Mouse (Mus musculus) lung, adult 2 months (tissue): Measurements from ENCODE around the gene Sertad4. TPM values are rescaled to one million over a fixed set of nuclear protein-coding genes. Genes with fewer than 3 reads are reported as not detected.
A peak's percentile ranks its signal among the peaks of the same experiment; 100 is the strongest.

Source experiments
- DNase-seq: peaks from one replicate; pipeline ENCODE4 v3.0.0; 2022
- H3K4me1 ChIP-seq: fragments of 200-500 bp; 2 replicates; pipeline ENCODE4 v1.6.1; 2011; ENCODE audit warnings: low read length; ENCODE audit not compliant: control insufficient read depth, insufficient read depth
- H3K4me3 ChIP-seq: fragments of 200-500 bp; replicated peaks from 2 replicates; pipeline ENCODE3; 2011; ENCODE audit warnings: low read depth, mild to moderate bottlenecking, control low read depth, low read length; ENCODE audit errors: extremely low read depth
- CTCF ChIP-seq: fragments of 200-500 bp; IDR thresholded peaks from 2 replicates; pipeline ENCODE4 v1.5.1; 2011; ENCODE audit warnings: mild to moderate bottlenecking, low read length, control low read depth; ENCODE audit not compliant: insufficient read depth
- POLR2A ChIP-seq: fragments of 200-500 bp; IDR thresholded peaks from 2 replicates; pipeline ENCODE4 v1.6.1; 2011; ENCODE audit warnings: low read depth, mild to moderate bottlenecking, control low read depth, low read length, borderline replicate concordance; ENCODE audit errors: extremely low read depth
- WGBS: fragments of 180-500 bp; shearing (Covaris S2); methylation state at CpG from one replicate; pipeline ENCODE4 v1.1.7; 2018; 5-methylcytosine and 5-hydroxymethylcytosine counted together
- polyA plus RNA-seq: library from polyadenylated mRNA; depleted of rRNA; stranded (reverse); fragments of >200 nt; gene quantifications from 2 replicates; pipeline ENCODE4 v1.2.3, GENCODE M21; 2012

Sertad4 gene
- polyA plus RNA-seq, 1 experiment = 1.7 TPM

DNA sequence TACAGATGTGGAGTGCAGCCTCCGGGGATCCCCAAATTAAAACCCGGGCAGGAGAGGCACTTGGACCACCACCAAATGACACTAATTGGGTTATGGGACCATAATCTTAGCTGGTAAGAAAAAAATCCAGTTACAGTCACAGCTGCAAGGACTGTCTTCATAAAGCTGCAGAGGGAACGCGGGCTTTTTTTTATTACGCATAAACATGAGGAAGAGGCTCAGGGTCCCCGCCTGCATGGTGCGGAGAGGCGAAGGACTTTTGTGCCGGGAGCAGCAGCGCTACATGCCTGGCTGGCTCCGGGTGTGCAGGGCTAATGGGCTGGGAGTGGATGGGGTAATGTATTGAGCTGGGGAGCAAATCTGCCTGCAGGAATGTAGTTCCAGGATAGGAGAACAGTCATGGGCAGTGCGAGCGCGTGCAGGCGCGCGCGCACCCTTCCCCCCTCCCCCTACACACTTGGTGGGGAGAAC is 20.3 kb downstream of the Sertad4 start:
- 18% methylated on average over 18 of the region's 18 CpGs for WGBS
- Histone ChIP-seq H3K4me3 (no peak overlapping the region), H3K4me1 (no peaks in the 10 kb centered on the region; the same call in 1 of the 2 replicates)
- TF ChIP-seq CTCF (no peak), POLR2A (no peak)
- DNase-seq = no peak

DNA sequence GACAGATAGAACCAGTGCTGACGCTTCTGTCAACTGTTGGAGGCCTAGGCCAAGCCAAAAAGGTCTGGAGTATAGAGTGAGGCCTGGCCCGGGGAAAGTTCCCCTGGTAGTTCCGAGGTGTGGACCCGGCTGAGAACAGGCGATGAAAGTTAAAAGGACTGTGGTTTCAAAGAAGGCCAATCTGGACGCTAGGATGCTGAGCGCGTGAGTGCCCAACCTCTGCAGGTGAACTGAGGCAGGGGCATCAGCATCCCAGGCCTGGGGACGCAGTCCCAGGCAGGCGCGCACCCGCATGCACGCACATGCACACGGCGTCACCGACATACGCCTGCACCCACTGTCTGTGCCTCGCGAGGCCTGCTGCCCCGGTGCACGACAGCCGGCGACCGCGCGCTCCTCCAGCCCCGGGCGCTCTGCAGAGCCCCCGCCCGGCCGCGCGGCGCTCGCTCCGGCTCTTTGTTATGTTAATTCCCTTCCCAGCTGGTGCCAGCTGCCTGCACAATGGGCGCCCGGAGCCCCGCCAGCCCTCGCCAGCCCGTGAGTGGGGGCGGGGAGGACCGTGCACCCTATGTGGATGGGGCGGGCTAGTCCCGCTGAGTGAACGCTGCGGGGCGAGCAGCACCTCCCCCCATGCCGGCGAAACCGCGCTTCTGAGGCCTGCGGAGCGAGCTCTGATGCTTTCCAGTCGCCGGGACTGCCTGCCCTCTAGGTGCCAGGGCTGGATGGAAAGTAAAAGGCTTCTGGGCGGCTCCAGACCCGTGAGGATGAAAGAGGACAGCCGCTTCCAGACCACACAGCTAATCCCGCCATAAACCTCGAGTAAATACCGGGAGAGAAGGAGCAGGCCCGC is 21.0 kb downstream of the Sertad4 start:
- H3K4me3 ChIP-seq = peak overlapping the region; percentile 35
- H3K4me1 ChIP-seq = no peaks in the 10 kb centered on the region; the same call in 1 of the 2 replicates
- WGBS = 6% methylated on average over 62 of the region's 63 CpGs
- no peak for DNase-seq
- no peak for TF ChIP-seq POLR2A
- TF ChIP-seq CTCF = no peak

DNA sequence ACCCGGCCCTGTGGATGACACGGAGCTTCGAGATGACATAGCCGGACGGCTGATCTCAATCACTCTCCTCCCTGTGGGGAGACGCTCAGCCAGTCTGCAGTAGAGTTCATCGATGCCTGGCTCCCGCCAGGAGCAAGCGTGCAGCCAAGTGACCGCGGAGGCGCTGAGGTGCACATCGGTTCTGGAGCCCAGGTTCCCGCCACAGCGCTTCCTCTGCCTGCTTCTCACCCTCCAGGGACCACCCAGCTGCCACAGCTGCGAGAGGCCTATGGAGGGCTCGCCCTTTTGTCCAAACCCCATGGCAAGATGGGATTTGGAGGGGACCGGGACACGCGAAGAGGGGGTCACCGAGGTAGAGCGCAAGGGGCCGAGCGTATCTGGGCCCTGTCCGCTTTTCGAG is 22.0 kb downstream of the Sertad4 start:
- DNase-seq = no peak
- TF ChIP-seq CTCF (no peak), POLR2A (no peak)
- H3K4me1 ChIP-seq = no peaks in the 10 kb centered on the region; the same call in 1 of the 2 replicates
- WGBS = 72% methylated on average over 26 of the region's 26 CpGs
- H3K4me3 ChIP-seq = no peak overlapping the region

DNA sequence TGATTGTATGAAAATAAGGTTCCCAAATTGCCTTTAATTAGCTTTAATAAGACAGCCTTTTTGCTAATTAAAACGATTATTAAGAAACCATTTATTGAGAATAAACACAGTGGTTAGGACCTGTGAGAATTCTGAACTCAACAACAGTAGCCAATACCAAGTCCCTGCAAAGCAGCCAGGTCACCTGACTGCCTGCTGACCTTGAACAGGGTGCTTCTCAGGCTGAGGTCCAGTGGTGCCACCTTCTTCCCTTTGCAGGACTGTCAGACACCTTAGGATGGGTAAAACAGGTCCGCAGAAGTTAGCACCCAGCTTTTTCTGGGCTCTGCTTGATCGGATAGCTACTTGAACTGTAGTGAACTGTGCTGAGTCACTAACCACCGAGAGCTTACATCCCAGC is 22.5 kb downstream of the Sertad4 start:
- H3K4me3 ChIP-seq = no peak overlapping the region
- H3K4me1 ChIP-seq = no peaks in the 10 kb centered on the region; the same call in 1 of the 2 replicates
- DNase-seq = no peak
- 68% methylated on average over 4 of the region's 4 CpGs for WGBS
- TF ChIP-seq CTCF (no peak), POLR2A (no peak)

DNA sequence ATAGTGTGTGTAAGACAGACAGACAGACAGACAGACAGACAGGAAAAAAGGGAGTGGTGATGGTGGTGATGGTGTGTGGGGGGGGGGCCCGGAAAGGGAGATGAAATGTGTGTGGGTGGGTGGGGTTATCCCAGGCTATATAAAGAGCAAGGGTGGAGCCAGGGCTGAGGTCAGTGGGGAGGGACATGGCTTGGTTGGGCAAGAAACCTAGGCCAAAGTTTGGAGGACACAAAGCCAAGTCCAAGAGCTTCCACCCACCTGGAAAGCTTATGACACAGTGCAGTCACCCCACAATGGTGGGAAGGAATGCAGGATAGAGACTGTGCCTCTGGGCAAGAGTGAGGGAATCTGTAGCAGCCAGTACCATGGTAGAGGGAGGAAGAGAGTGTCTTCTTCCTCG is 23.2 kb downstream of the Sertad4 start:
- DNase-seq = no peak
- TF ChIP-seq CTCF = no peak
- TF ChIP-seq POLR2A = no peak
- Histone ChIP-seq H3K4me3 (no peak overlapping the region), H3K4me1 (no peaks in the 10 kb centered on the region; the same call in 1 of the 2 replicates)
- 41% methylated on average over 2 of the region's 2 CpGs for WGBS

DNA sequence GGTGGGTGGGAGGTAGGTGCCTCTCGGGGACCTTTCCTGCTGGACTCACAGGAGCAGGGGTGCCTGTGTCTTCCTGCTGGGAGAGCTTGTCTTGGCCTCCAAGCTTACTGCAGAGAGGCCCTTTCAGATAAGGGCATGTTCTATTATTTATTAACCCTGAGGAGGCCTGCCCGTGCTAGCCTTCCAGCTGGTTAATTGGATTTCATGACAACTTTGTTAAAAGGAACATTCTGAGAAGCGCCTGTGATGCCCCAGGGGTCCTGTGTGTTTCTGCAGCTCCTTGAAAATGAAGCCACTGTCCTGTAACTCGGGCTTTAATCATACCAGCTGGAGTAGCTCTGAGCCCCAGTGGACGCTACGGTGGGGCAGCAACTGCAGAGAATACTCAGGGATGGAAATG is 25.1 kb downstream of the Sertad4 start:
- no peak overlapping the region for H3K4me3 ChIP-seq
- TF ChIP-seq CTCF = no peak
- no peak for TF ChIP-seq POLR2A
- H3K4me1 ChIP-seq = no peaks in the 10 kb centered on the region; the same call in 1 of the 2 replicates
- DNase-seq = no peak
- WGBS = 67% methylated on average over 6 of the region's 6 CpGs

DNA sequence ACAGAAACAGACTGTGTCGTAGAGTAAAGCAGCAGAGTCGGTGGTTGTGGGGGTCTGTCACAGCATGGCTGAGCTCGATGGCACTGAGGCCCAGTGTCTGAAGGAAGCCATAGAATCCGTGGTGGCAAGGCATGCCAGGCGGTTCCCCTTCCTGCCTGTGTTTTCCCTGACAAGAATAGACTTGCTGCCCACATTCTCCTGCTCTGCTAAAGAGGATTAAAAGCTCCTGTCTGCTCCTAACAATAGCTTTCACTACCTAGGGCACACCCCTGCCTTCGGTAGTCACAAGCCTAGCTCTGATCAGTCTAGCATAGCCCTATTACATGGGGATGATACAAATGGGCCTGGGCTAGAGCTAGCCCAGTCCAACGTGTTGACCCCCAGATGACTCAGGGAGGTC is 26.6 kb downstream of the Sertad4 start:
- 58% methylated on average over 7 of the region's 7 CpGs for WGBS
- H3K4me3 ChIP-seq = no peak overlapping the region

DNA sequence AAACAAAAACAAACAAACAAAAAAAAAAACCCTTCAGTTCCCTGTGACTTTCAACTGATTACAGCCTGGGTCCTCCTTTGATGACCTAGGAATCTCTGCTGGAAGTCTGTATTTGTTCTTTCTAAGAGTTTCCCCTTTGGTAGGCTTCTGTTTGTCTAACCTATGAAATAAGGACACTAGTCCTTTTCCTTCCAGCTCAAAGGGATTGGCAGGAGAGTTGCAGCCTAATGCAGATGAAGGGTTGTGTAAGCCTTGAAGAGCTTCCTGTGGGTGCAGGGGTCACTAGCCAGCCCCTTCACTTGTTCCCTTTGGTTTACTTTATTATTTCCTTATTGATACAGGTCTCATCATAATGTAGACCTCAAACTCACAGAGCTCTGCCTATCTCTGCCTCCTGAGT is 27.6 kb downstream of the Sertad4 start:
- DNase-seq = no peak

More for the DNA sequence above, 26.6 kb downstream of the Sertad4 start:
- TF ChIP-seq POLR2A (no peak), CTCF (no peak)
- no peak for DNase-seq
- H3K4me1 ChIP-seq = no peaks in the 10 kb centered on the region

DNA sequence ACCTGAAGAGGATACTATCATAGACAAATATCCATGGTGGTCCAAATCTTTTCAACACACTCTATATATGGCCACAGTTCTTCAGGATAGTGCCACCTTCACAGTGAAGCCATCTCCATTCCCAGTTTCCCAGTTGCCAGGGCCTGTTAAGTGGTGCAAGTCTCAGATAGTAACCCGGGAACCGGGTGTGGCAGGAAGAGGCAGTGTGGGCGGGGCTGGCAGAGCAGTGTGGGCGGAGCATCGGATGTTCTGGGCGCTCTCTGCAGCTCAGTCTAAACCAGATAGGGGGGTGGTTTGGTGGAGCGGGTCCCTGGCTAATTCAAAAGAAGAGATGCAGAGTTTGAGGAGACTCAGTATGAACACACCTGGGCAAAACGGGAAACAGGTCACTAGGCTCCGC is 29.8 kb downstream of the Sertad4 start:
- no peak for TF ChIP-seq POLR2A
- TF ChIP-seq CTCF = no peak
- no peak for DNase-seq
- 41% methylated on average over 9 of the region's 9 CpGs for WGBS
- peaks cover 6% of the 10 kb centered on the region for H3K4me1 ChIP-seq
- no peak overlapping the region for H3K4me3 ChIP-seq

More for the DNA sequence above, 27.6 kb downstream of the Sertad4 start:
- no peak for TF ChIP-seq POLR2A
- no peak for TF ChIP-seq CTCF
- Histone ChIP-seq H3K4me3 (no peak overlapping the region), H3K4me1 (peaks cover 3% of the 10 kb centered on the region; the same call in 1 of the 2 replicates)

DNA sequence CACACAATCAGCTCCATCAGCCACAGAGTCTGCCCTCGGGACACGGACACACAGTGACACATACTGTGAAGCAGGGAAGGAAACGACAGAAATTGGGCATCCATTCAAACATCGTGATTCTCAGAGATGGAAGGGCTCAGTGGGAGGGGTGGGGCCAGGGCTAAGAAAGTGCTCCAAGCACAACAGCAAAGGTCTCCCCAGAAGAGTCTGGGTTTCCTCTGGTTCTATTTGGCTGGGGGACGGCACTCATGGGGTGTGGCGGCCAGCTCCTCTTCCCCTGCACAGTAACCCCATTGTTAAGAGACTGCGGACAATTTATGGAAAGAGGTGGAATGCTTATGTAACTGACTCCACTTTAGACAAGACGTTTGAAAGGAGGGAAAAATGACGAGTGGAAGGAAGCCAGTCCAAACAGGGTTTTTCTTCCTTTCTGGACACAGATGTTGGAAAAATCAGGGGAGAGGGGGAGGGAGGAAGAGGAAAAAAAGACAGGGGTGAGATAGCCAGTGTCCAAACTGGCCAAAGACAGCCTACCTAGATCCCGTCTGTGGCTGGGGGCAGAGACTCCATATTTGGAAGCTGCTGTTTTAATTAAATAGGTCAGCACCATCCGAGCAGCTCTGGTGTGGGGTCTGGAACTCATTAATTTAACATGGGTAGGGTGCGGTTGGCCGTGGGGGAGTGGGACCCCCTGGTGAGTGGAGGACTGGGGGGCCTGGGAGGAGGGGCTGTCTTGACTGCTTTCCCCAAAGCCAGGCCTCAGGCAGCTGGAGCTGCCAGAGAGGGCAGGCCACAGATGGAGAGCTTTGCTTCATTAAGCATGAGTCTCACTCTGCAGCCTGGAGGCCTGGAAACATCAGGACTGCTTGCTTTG is 32.7 kb downstream of the Sertad4 start:
- no peak for DNase-seq
- WGBS = 19% methylated on average over 13 of the region's 13 CpGs
- Histone ChIP-seq H3K4me3 (no peak overlapping the region), H3K4me1 (peaks cover 6% of the 10 kb centered on the region)
- TF ChIP-seq CTCF (no peak), POLR2A (no peak)

DNA sequence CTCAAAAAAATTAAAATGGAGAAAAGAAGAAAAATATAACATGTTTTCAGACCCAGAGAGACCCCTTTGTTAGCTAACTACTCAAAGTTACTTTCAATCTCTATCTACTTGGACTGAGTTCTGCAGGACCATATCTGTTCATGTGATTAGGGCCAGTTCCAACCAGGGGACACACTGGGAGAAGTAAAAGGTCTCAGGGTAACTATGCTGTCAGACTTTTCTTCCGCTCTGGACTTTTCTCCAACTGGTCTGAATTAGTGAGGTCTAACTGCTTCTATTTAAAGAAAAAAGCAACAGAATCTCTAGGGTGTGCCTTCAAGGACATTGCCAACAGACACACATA is 33.3 kb downstream of the Sertad4 start:
- H3K4me1 ChIP-seq = peaks cover 6% of the 10 kb centered on the region
- DNase-seq = no peak
- WGBS = 43% methylated on average over 1 of the region's 1 CpGs
- TF ChIP-seq CTCF = no peak
- TF ChIP-seq POLR2A = no peak
- H3K4me3 ChIP-seq = no peak overlapping the region
